Mouse (Mus musculus) embryonic fibroblast, embryonic 13.5 days (primary cell): ENCODE results near the gene Mfap5. TPM values are rescaled to one million over a fixed set of nuclear protein-coding genes. Genes with fewer than 3 reads are reported as not detected.

Experiments
- H3K27ac ChIP-seq: 2 replicates; pipeline ENCODE4 v1.5.1; 2012; ENCODE audit warnings: low read length, control low read depth, inconsistent platforms; ENCODE audit not compliant: insufficient read depth
- H3K4me1 ChIP-seq: 2 replicates; pipeline ENCODE4 v1.6.1; 2011; ENCODE audit warnings: low read length; ENCODE audit not compliant: control insufficient read depth, insufficient read depth
- H3K4me3 ChIP-seq: 2 replicates; pipeline ENCODE4 v1.5.1; 2011; ENCODE audit warnings: mild to moderate bottlenecking, control low read depth, low read length; ENCODE audit not compliant: insufficient read depth
- CTCF ChIP-seq: IDR thresholded peaks from 2 replicates; pipeline ENCODE4 v1.5.1; 2011; ENCODE audit warnings: mild to moderate bottlenecking, control low read depth, low read length, moderate library complexity, borderline replicate concordance; ENCODE audit not compliant: insufficient read depth
- POLR2A ChIP-seq: IDR thresholded peaks from 2 replicates; pipeline ENCODE4 v1.6.1; 2011; ENCODE audit warnings: low read depth, mild to moderate bottlenecking, control low read depth, low read length, moderate library complexity
- polyA plus RNA-seq: library from polyadenylated mRNA; stranded (reverse); fragments of >200 nt; gene quantifications from 2 replicates; pipeline ENCODE4 v1.2.4, GENCODE M21; 2011; ENCODE audit warnings: low read depth; ENCODE audit not compliant: missing spikeins, insufficient read length

The Mfap5 gene
- polyA plus RNA-seq, 1 experiment = 66.5 TPM

DNA sequence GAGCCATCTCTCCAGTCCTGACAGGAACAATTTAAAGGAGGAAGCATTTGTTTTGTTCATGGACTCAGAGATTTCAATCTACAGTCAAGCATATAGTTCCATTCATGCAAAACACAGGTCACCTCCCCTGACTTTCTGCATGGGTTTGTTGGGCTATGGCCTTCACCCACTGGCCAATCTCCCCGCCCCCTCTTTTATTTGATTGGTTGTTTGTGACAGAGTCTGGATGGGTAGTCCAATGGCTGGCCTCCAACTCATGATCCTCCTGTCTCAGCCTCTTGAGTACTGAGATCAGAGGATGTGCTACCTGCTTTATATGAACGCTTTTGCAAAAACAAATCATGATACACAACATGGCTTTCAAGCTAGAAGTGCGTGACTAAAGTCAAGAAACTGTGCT is 71.4 kb downstream of the Mfap5 start:
- H3K4me3 ChIP-seq = no peak overlapping the region
- no peak overlapping the region for H3K27ac ChIP-seq
- TF ChIP-seq POLR2A = no peak
- TF ChIP-seq CTCF = no peak
- no peaks in the 10 kb centered on the region for H3K4me1 ChIP-seq

Other genes starting within 250 kb of the Mfap5 start
- not detected in 2 replicates for gene Klrg1, start 223.0 kb upstream of the Mfap5 start, polyA plus RNA-seq
- 136 and 149 TPM in 2 replicates for gene M6pr, start 197.1 kb upstream of the Mfap5 start, polyA plus RNA-seq
- 20.3 and 32.0 TPM in 2 replicates for gene Phc1, start 165.3 kb upstream of the Mfap5 start, polyA plus RNA-seq
- 0.97 and 1.3 TPM in 2 replicates for gene Rimklb, start 7.1 kb upstream of the Mfap5 start, polyA plus RNA-seq
- gene Aicda, start 48.0 kb downstream of the Mfap5 start, polyA plus RNA-seq = not detected in 2 replicates
- gene Apobec1, start 96.6 kb downstream of the Mfap5 start, polyA plus RNA-seq = 7.4 and 9.4 TPM in 2 replicates
- not detected in 2 replicates for gene Gdf3, start 104.2 kb downstream of the Mfap5 start, polyA plus RNA-seq
- gene Dppa3, start 120.6 kb downstream of the Mfap5 start, polyA plus RNA-seq = not detected in 2 replicates
- gene Nanog, start 201.6 kb downstream of the Mfap5 start, polyA plus RNA-seq = 0.93 and 1.1 TPM in 2 replicates